Mouse (Mus musculus) adipocyte (in vitro differentiated cells): ENCODE measurements at regions not wholly inside any gene's neighbourhood (a gene's known extent, or its start where the extent isn't known, plus 50 kb on each side); places are given as distances from the start of the nearest gene placed in this dataset.

Experiments used
- DNase-seq: peaks from one replicate; pipeline ENCODE4 v3.0.0-alpha.2; 2016; ENCODE audit warnings: low spot score

GRCm38 (mm10) chr9:67610696-67611095, 51.2 kb upstream of the Tln2 start:
- no peak for DNase-seq

GRCm38 (mm10) chr9:67611676-67612075, 52.2 kb upstream of the Tln2 start:
- DNase-seq = peak; percentile 9

GRCm38 (mm10) chr9:67612101-67612500, 52.6 kb upstream of the Tln2 start:
- peak; percentile 10 for DNase-seq

- DNase-seq = peak; percentile 75
Measured at GRCm38 (mm10) chr9:67614068-67614727, 54.7 kb upstream of the Tln2 start.

GRCm38 (mm10) chr9:67616207-67616606, 56.7 kb upstream of the Tln2 start:
- DNase-seq = no peak

GRCm38 (mm10) chr9:67617341-67618217, 58.1 kb upstream of the Tln2 start:
- DNase-seq = no peak

- DNase-seq = no peak
Measured at GRCm38 (mm10) chr9:67620945-67621344, 61.4 kb upstream of the Tln2 start.

GRCm38 (mm10) chr9:67627196-67627595, 67.7 kb upstream of the Tln2 start:
- DNase-seq = no peak

GRCm38 (mm10) chr9:67629624-67630023, 70.1 kb upstream of the Tln2 start:
- DNase-seq = no peak

- no peak for DNase-seq
Measured at GRCm38 (mm10) chr9:67630173-67630572, 70.7 kb upstream of the Tln2 start.

- DNase-seq = no peak
Measured at GRCm38 (mm10) chr9:67631741-67632243, 72.3 kb upstream of the Tln2 start.

- DNase-seq = no peak
Measured at GRCm38 (mm10) chr9:67632521-67633025, 73.1 kb upstream of the Tln2 start.

GRCm38 (mm10) chr9:67633026-67633741, 73.7 kb upstream of the Tln2 start:
- DNase-seq = peak; percentile 44

- DNase-seq = peak; percentile 72
Measured at GRCm38 (mm10) chr9:67633761-67634441, 74.4 kb upstream of the Tln2 start.

- no peak for DNase-seq
Measured at GRCm38 (mm10) chr9:67646820-67647219, 87.3 kb upstream of the Tln2 start.

- DNase-seq = no peak
Measured at GRCm38 (mm10) chr9:67664773-67665172, 94.5 kb upstream of the C2cd4b start.

GRCm38 (mm10) chr9:67670261-67671020, 88.8 kb upstream of the C2cd4b start:
- DNase-seq = peak; percentile 6

- DNase-seq = no peak
Measured at GRCm38 (mm10) chr9:67676906-67677305, 82.3 kb upstream of the C2cd4b start.

GRCm38 (mm10) chr9:67683367-67683766, 75.9 kb upstream of the C2cd4b start:
- DNase-seq = peak; percentile 82

GRCm38 (mm10) chr9:67692396-67692795, 66.8 kb upstream of the C2cd4b start:
- DNase-seq = no peak

GRCm38 (mm10) chr9:67693716-67694115, 65.5 kb upstream of the C2cd4b start:
- DNase-seq = no peak
